Mouse (Mus musculus): Measurements from ENCODE around the gene Mosmo. TPM values are rescaled to one million over a fixed set of nuclear protein-coding genes. Genes with fewer than 3 reads are reported as not detected.

Mosmo gene
- polyA plus RNA-seq, 1 experiment from 2014 or later = 17.8 TPM

GRCm38 (mm10) chr7:120685227-120685626 lies 7.8 kb downstream of the Mosmo start:
- Histone ChIP-seq H3K4me3 (ENCODE audit: low read depth, low read length) (no peak overlapping the region), H3K9ac (replicated peaks; ENCODE audit: low read length) (no peak overlapping the region), H3K27me3 (ENCODE audit: control insufficient read depth, insufficient read depth, low read length) (no peaks in the 10 kb centered on the region), H3K27ac (replicated peaks; ENCODE audit: low read depth, low read length) (no peak overlapping the region), H3K36me3 (replicated peaks; ENCODE audit: control insufficient read depth, insufficient read depth, low read depth, low read length) (no peaks in the 10 kb centered on the region), H3K4me1 (ENCODE audit: control insufficient read depth, insufficient read depth, low read length) (no peaks in the 10 kb centered on the region), H3K4me2 (ENCODE audit: low read depth, low read length) (no peak overlapping the region), H3K9me3 (replicated peaks; ENCODE audit: control insufficient read depth, low read length) (no peaks in the 10 kb centered on the region)
- 91% methylated on average over 6 of the region's 6 CpGs for WGBS
- DNase-seq (ENCODE audit: low spot score) = no peak
- ATAC-seq (replicated peaks; ENCODE audit: insufficient number of reproducible peaks, low FRiP score, low TSS enrichment, low read depth) = no peak

GRCm38 (mm10) chr7:120690634-120691033 lies 13.2 kb downstream of the Mosmo start:
- Histone ChIP-seq H3K4me3 (ENCODE audit: low read depth, low read length) (no peak overlapping the region), H3K36me3 (replicated peaks; ENCODE audit: control insufficient read depth, insufficient read depth, low read depth, low read length) (no peaks in the 10 kb centered on the region), H3K4me1 (ENCODE audit: control insufficient read depth, insufficient read depth, low read length) (no peaks in the 10 kb centered on the region), H3K27me3 (ENCODE audit: control insufficient read depth, insufficient read depth, low read length) (no peaks in the 10 kb centered on the region), H3K4me2 (ENCODE audit: low read depth, low read length) (no peak overlapping the region), H3K9ac (replicated peaks; ENCODE audit: low read length) (no peak overlapping the region), H3K27ac (replicated peaks; ENCODE audit: low read depth, low read length) (no peak overlapping the region), H3K9me3 (replicated peaks; ENCODE audit: control insufficient read depth, low read length) (no peaks in the 10 kb centered on the region)
- 70% methylated on average over 4 of the region's 4 CpGs for WGBS
- ATAC-seq (replicated peaks; ENCODE audit: insufficient number of reproducible peaks, low FRiP score, low TSS enrichment, low read depth) (no peak), DNase-seq (ENCODE audit: low spot score) (no peak)

- Histone ChIP-seq H3K4me1 (ENCODE audit: control insufficient read depth, insufficient read depth, low read length) (no peaks in the 10 kb centered on the region), H3K27ac (replicated peaks; ENCODE audit: low read depth, low read length) (no peak overlapping the region), H3K9ac (replicated peaks; ENCODE audit: low read length) (no peak overlapping the region), H3K4me3 (ENCODE audit: low read depth, low read length) (no peak overlapping the region), H3K4me2 (ENCODE audit: low read depth, low read length) (no peak overlapping the region), H3K9me3 (replicated peaks; ENCODE audit: control insufficient read depth, low read length) (no peaks in the 10 kb centered on the region), H3K27me3 (ENCODE audit: control insufficient read depth, insufficient read depth, low read length) (no peaks in the 10 kb centered on the region), H3K36me3 (replicated peaks; ENCODE audit: control insufficient read depth, insufficient read depth, low read depth, low read length) (no peaks in the 10 kb centered on the region)
- DNase-seq (ENCODE audit: low spot score) = no peak
- no peak for ATAC-seq (replicated peaks; ENCODE audit: insufficient number of reproducible peaks, low FRiP score, low TSS enrichment, low read depth)
- 98% methylated on average over 5 of the region's 5 CpGs for WGBS
Measured at GRCm38 (mm10) chr7:120693831-120694375, 16.5 kb downstream of the Mosmo start.

GRCm38 (mm10) chr7:120695196-120695595 lies 17.8 kb downstream of the Mosmo start:
- H3K9me3 ChIP-seq (replicated peaks; ENCODE audit: control insufficient read depth, low read length) = no peaks in the 10 kb centered on the region
- H3K27me3 ChIP-seq (ENCODE audit: control insufficient read depth, insufficient read depth, low read length) = no peaks in the 10 kb centered on the region
- ATAC-seq (replicated peaks; ENCODE audit: insufficient number of reproducible peaks, low FRiP score, low TSS enrichment, low read depth) (no peak), DNase-seq (ENCODE audit: low spot score) (no peak)
- WGBS = 37% methylated on average over 6 of the region's 6 CpGs
- no peak overlapping the region for H3K4me3 ChIP-seq (ENCODE audit: low read depth, low read length)
- H3K36me3 ChIP-seq (replicated peaks; ENCODE audit: control insufficient read depth, insufficient read depth, low read depth, low read length) = no peaks in the 10 kb centered on the region
- no peak overlapping the region for H3K4me2 ChIP-seq (ENCODE audit: low read depth, low read length)
- no peak overlapping the region for H3K27ac ChIP-seq (replicated peaks; ENCODE audit: low read depth, low read length)
- H3K9ac ChIP-seq (replicated peaks; ENCODE audit: low read length) = no peak overlapping the region
- H3K4me1 ChIP-seq (ENCODE audit: control insufficient read depth, insufficient read depth, low read length) = no peaks in the 10 kb centered on the region

GRCm38 (mm10) chr7:120695641-120696040 lies 18.2 kb downstream of the Mosmo start:
- ATAC-seq (replicated peaks; ENCODE audit: insufficient number of reproducible peaks, low FRiP score, low TSS enrichment, low read depth) = no peak
- Histone ChIP-seq H3K4me1 (ENCODE audit: control insufficient read depth, insufficient read depth, low read length) (no peaks in the 10 kb centered on the region), H3K4me2 (ENCODE audit: low read depth, low read length) (no peak overlapping the region), H3K9me3 (replicated peaks; ENCODE audit: control insufficient read depth, low read length) (no peaks in the 10 kb centered on the region), H3K4me3 (ENCODE audit: low read depth, low read length) (no peak overlapping the region), H3K9ac (replicated peaks; ENCODE audit: low read length) (no peak overlapping the region), H3K36me3 (replicated peaks; ENCODE audit: control insufficient read depth, insufficient read depth, low read depth, low read length) (no peaks in the 10 kb centered on the region), H3K27me3 (ENCODE audit: control insufficient read depth, insufficient read depth, low read length) (no peaks in the 10 kb centered on the region), H3K27ac (replicated peaks; ENCODE audit: low read depth, low read length) (no peak overlapping the region)
- DNase-seq (ENCODE audit: low spot score) = no peak
- WGBS = 76% methylated on average over 1 of the region's 1 CpGs

GRCm38 (mm10) chr7:120696331-120696730 lies 18.9 kb downstream of the Mosmo start:
- no peaks in the 10 kb centered on the region for H3K36me3 ChIP-seq (replicated peaks; ENCODE audit: control insufficient read depth, insufficient read depth, low read depth, low read length)
- H3K9me3 ChIP-seq (replicated peaks; ENCODE audit: control insufficient read depth, low read length) = no peaks in the 10 kb centered on the region
- no peak overlapping the region for H3K27ac ChIP-seq (replicated peaks; ENCODE audit: low read depth, low read length)
- WGBS = 96% methylated on average over 2 of the region's 2 CpGs
- no peak for ATAC-seq (replicated peaks; ENCODE audit: insufficient number of reproducible peaks, low FRiP score, low TSS enrichment, low read depth)
- H3K4me3 ChIP-seq (ENCODE audit: low read depth, low read length) = no peak overlapping the region
- H3K27me3 ChIP-seq (ENCODE audit: control insufficient read depth, insufficient read depth, low read length) = no peaks in the 10 kb centered on the region
- H3K9ac ChIP-seq (replicated peaks; ENCODE audit: low read length) = no peak overlapping the region
- no peak for DNase-seq (ENCODE audit: low spot score)
- H3K4me1 ChIP-seq (ENCODE audit: control insufficient read depth, insufficient read depth, low read length) = no peaks in the 10 kb centered on the region
- no peak overlapping the region for H3K4me2 ChIP-seq (ENCODE audit: low read depth, low read length)

- ATAC-seq (replicated peaks; ENCODE audit: insufficient number of reproducible peaks, low FRiP score, low TSS enrichment, low read depth) (no peak), DNase-seq (ENCODE audit: low spot score) (no peak)
- H3K4me2 ChIP-seq (ENCODE audit: low read depth, low read length) = no peak overlapping the region
- H3K27me3 ChIP-seq (ENCODE audit: control insufficient read depth, insufficient read depth, low read length) = no peaks in the 10 kb centered on the region
- no peak overlapping the region for H3K27ac ChIP-seq (replicated peaks; ENCODE audit: low read depth, low read length)
- H3K36me3 ChIP-seq (replicated peaks; ENCODE audit: control insufficient read depth, insufficient read depth, low read depth, low read length) = no peaks in the 10 kb centered on the region
- H3K4me3 ChIP-seq (ENCODE audit: low read depth, low read length) = no peak overlapping the region
- H3K9me3 ChIP-seq (replicated peaks; ENCODE audit: control insufficient read depth, low read length) = no peaks in the 10 kb centered on the region
- WGBS = 95% methylated on average over 6 of the region's 6 CpGs
- no peak overlapping the region for H3K9ac ChIP-seq (replicated peaks; ENCODE audit: low read length)
- no peaks in the 10 kb centered on the region for H3K4me1 ChIP-seq (ENCODE audit: control insufficient read depth, insufficient read depth, low read length)
Measured at GRCm38 (mm10) chr7:120699586-120699985, 22.2 kb downstream of the Mosmo start.

GRCm38 (mm10) chr7:120703888-120704287 lies 26.5 kb downstream of the Mosmo start:
- H3K27ac ChIP-seq (replicated peaks; ENCODE audit: low read depth, low read length) = no peak overlapping the region
- DNase-seq (ENCODE audit: low spot score) = no peak
- H3K9me3 ChIP-seq (replicated peaks; ENCODE audit: control insufficient read depth, low read length) = no peaks in the 10 kb centered on the region
- H3K27me3 ChIP-seq (ENCODE audit: control insufficient read depth, insufficient read depth, low read length) = no peaks in the 10 kb centered on the region
- H3K36me3 ChIP-seq (replicated peaks; ENCODE audit: control insufficient read depth, insufficient read depth, low read depth, low read length) = no peaks in the 10 kb centered on the region
- 87% methylated on average over 3 of the region's 3 CpGs for WGBS
- no peak overlapping the region for H3K4me2 ChIP-seq (ENCODE audit: low read depth, low read length)
- no peaks in the 10 kb centered on the region for H3K4me1 ChIP-seq (ENCODE audit: control insufficient read depth, insufficient read depth, low read length)
- no peak overlapping the region for H3K4me3 ChIP-seq (ENCODE audit: low read depth, low read length)
- ATAC-seq (replicated peaks; ENCODE audit: insufficient number of reproducible peaks, low FRiP score, low TSS enrichment, low read depth) = no peak
- H3K9ac ChIP-seq (replicated peaks; ENCODE audit: low read length) = no peak overlapping the region

Data from embryonic facial prominence, embryonic 11.5 days (tissue).